Mouse (Mus musculus) C2C12 (cell line): ENCODE results near the gene Scd4. TPM values are rescaled to one million over a fixed set of nuclear protein-coding genes. Genes with fewer than 3 reads are reported as not detected.
"Not testable (repeated sequence)": the region's sequence is repeated elsewhere in the genome, so short reads cannot be mapped to it uniquely, and the experiment has no call there.

Experiments
- H3K27me3 ChIP-seq: one replicate; pipeline ENCODE4 v1.6.1; 2011; ENCODE audit not compliant: control insufficient read depth, insufficient read depth, insufficient read length
- H3K36me3 ChIP-seq: one replicate; pipeline ENCODE4 v1.6.1; 2011; ENCODE audit not compliant: control insufficient read depth, insufficient read depth
- H3K4me3 ChIP-seq: one replicate; pipeline ENCODE4 v1.5.1; 2011; ENCODE audit warnings: mild to moderate bottlenecking, control low read depth; ENCODE audit not compliant: poor library complexity, insufficient read depth, severe bottlenecking
- H3K79me2 ChIP-seq: one replicate; pipeline ENCODE4 v1.6.1; 2011; ENCODE audit not compliant: control insufficient read depth, insufficient read depth
- H3K79me3 ChIP-seq: one replicate; pipeline ENCODE4 v1.6.1; 2011; ENCODE audit warnings: low read depth, control low read depth
- H3ac ChIP-seq: one replicate; pipeline ENCODE3; 2011; ENCODE audit warnings: low read depth; ENCODE audit not compliant: control insufficient read depth, insufficient read length
- CEBPB ChIP-seq: IDR thresholded peaks from one replicate; pipeline ENCODE4 v1.6.1; 2011; ENCODE audit warnings: low read depth, mild to moderate bottlenecking, control low read depth, moderate library complexity
- CTCF ChIP-seq: IDR thresholded peaks from one replicate; pipeline ENCODE4 v1.5.1; 2011; ENCODE audit not compliant: control insufficient read depth, insufficient read depth, insufficient read length
- FOSL1 ChIP-seq: IDR thresholded peaks from one replicate; pipeline ENCODE4 v1.8.0; 2011; ENCODE audit warnings: mild to moderate bottlenecking, low read length; ENCODE audit not compliant: poor library complexity, insufficient read depth, severe bottlenecking
- MAX ChIP-seq: IDR thresholded peaks from one replicate; pipeline ENCODE4 v1.6.1; 2011; ENCODE audit warnings: mild to moderate bottlenecking, control low read depth
- MYOD1 ChIP-seq: IDR thresholded peaks from one replicate; pipeline ENCODE4 v1.6.1; 2011; ENCODE audit warnings: low read depth; ENCODE audit not compliant: control insufficient read depth, insufficient read length
- MYOG ChIP-seq: IDR thresholded peaks from one replicate; pipeline ENCODE4 v1.6.1; 2011; ENCODE audit not compliant: control insufficient read depth, insufficient read length; ENCODE audit errors: extremely low read depth
- USF1 ChIP-seq: IDR thresholded peaks from one replicate; pipeline ENCODE4 v1.6.1; 2011; ENCODE audit warnings: low read depth, mild to moderate bottlenecking, control low read depth, moderate library complexity
- polyA plus RNA-seq: library from polyadenylated mRNA; unstranded; fragments of >200 nt; fragmentation: generic; extraction: Trizol; gene quantifications from one replicate; pipeline ENCODE4 v1.2.1, GENCODE M21; 2012; ENCODE audit warnings: missing spikeins

Scd4 gene
- polyA plus RNA-seq, 1 experiment: 0.05 TPM

- TF ChIP-seq USF1: no peak
- TF ChIP-seq CTCF: no peak
- no peak for TF ChIP-seq FOSL1
- TF ChIP-seq MAX: no peak
- TF ChIP-seq MYOG: no peak
- no peak for TF ChIP-seq CEBPB
- no peak for TF ChIP-seq MYOD1
- no peaks in the 10 kb centered on the region for H3K79me2 ChIP-seq
- H3ac ChIP-seq: no peak overlapping the region
- no peaks in the 10 kb centered on the region for H3K27me3 ChIP-seq
- H3K79me3 ChIP-seq: no peaks in the 10 kb centered on the region
- no peaks in the 10 kb centered on the region for H3K36me3 ChIP-seq
- no peak overlapping the region for H3K4me3 ChIP-seq
Observed at GRCm38 (mm10) chr19:44365733-44366132, 32.8 kb downstream of the Scd4 start.

- H3K36me3 ChIP-seq, H3K27me3 ChIP-seq, H3ac ChIP-seq, H3K79me3 ChIP-seq, H3K4me3 ChIP-seq, H3K79me2 ChIP-seq: not testable (repeated sequence)
Observed at GRCm38 (mm10) chr19:44367076-44367475, 34.2 kb downstream of the Scd4 start.

GRCm38 (mm10) chr19:44369371-44369770 is 36.5 kb downstream of the Scd4 start:
- Histone ChIP-seq H3K79me3 (no peaks in the 10 kb centered on the region), H3ac (no peak overlapping the region), H3K4me3 (no peak overlapping the region), H3K79me2 (no peaks in the 10 kb centered on the region), H3K27me3 (no peaks in the 10 kb centered on the region), H3K36me3 (no peaks in the 10 kb centered on the region)
- TF ChIP-seq USF1 (no peak), FOSL1 (no peak), MYOG (no peak), MYOD1 (no peak), CEBPB (no peak), CTCF (no peak), MAX (no peak)

DNA sequence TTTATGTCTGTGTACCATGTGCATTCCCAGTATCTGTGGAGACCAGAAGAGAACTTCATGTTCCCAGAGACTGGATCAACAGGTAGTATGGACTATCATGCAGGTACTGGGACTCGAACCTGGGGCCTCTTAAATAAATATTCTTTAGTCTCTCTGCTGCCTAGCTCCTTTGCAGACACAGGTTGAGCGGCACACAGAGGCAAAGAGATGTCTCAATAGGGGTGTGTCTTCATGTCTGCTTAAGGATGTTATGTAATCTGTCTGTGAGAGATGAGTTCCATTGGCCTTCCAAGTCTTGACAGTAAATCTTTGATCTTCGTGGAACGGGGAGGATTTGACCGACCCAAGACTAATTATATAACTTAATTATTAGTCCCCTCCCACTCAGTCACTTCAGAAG is 37.3 kb downstream of the Scd4 start:
- Histone ChIP-seq H3K27me3 (no peaks in the 10 kb centered on the region), H3K79me2 (no peaks in the 10 kb centered on the region), H3K79me3 (no peaks in the 10 kb centered on the region), H3ac (no peak overlapping the region), H3K4me3 (no peak overlapping the region), H3K36me3 (no peaks in the 10 kb centered on the region)
- TF ChIP-seq CEBPB (no peak), USF1 (no peak), CTCF (no peak), MYOG (no peak), FOSL1 (no peak), MYOD1 (no peak), MAX (no peak)

GRCm38 (mm10) chr19:44372969-44373368 is 40.1 kb downstream of the Scd4 start:
- Histone ChIP-seq H3K36me3 (no peaks in the 10 kb centered on the region), H3ac (no peak overlapping the region), H3K4me3 (no peak overlapping the region), H3K79me2 (no peaks in the 10 kb centered on the region), H3K27me3 (no peaks in the 10 kb centered on the region), H3K79me3 (no peaks in the 10 kb centered on the region)
- no peak for TF ChIP-seq MYOG
- TF ChIP-seq CTCF: peak; percentile 69

DNA sequence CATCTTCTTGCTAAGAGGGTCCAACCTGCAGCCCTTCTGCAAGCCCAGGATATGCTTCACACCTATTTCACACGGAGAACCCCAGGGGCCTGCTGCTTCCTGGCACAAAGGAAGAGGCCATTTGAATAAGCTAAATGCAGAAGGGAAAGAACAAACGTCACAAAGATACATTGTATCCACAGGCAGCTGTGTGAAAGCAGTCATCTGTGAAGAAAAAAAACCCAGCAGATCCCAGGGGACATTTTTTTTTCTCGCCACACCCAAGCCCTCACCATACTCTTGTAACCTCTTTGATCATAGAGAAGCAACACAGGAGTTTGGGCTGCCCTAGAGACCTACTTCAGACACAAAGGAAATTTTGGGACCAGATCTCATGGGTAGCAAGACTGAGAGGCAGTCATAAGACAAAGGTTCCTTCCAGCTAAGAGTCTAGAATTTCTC is 43.6 kb downstream of the Scd4 start:
- Histone ChIP-seq H3K27me3 (no peaks in the 10 kb centered on the region), H3ac (no peak overlapping the region), H3K79me3 (no peaks in the 10 kb centered on the region), H3K36me3 (no peaks in the 10 kb centered on the region), H3K79me2 (no peaks in the 10 kb centered on the region), H3K4me3 (no peak overlapping the region)
- TF ChIP-seq MAX (no peak), MYOG (no peak), CTCF (no peak), MYOD1 (no peak), FOSL1 (no peak), CEBPB (no peak), USF1 (no peak)

GRCm38 (mm10) chr19:44377629-44378375 is 44.9 kb downstream of the Scd4 start:
- H3K79me3 ChIP-seq: no peaks in the 10 kb centered on the region
- TF ChIP-seq CTCF: no peak
- peak; percentile 44 for TF ChIP-seq CEBPB
- peak; percentile 50 for TF ChIP-seq MYOD1
- TF ChIP-seq MYOG: no peak
- TF ChIP-seq USF1: no peak
- no peak overlapping the region for H3K4me3 ChIP-seq
- no peak overlapping the region for H3ac ChIP-seq
- H3K36me3 ChIP-seq: no peaks in the 10 kb centered on the region
- no peaks in the 10 kb centered on the region for H3K79me2 ChIP-seq
- no peaks in the 10 kb centered on the region for H3K27me3 ChIP-seq
